Mouse (Mus musculus): Measurements from ENCODE around the gene Olfr661. TPM values are rescaled to one million over a fixed set of nuclear protein-coding genes. Genes with fewer than 3 reads are reported as not detected.

The Olfr661 gene
- not detected for polyA plus RNA-seq (2015; fragmentation: Illumina TruSeq; extraction: RNeasy Lipid Tissue Mini Kit (QIAGEN cat#74804); ENCODE audit: low read depth, low replicate concordance)

DNA sequence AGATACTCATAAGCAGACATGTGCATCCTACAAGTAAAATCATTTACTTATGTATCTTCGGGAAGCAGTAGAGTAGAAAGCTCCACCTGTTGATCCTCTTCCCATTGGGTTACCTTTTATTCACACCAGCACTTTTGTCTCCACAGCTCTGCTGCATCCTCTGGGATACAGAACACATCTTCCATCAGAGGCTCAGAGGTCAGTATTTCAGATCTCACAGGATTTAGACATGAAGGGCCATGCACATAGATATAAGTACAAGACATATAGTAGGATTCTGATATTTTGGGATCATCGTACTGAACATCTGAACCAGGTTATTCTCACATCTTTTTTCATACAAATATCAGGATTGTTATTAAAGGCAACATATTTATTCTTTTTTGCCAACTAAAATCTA, at the start of gene Olfr661:
Olfr661 (plus strand) TSS at position 301 of the 400 bp plus-strand sequence.

GRCm38 (mm10) chr7:104646841-104647482, 39.3 kb upstream of the Olfr661 start, which contains the start of gene Olfr658:
Gene Olfr658, minus strand, starts transcription at chr7:104647305.

DNA sequence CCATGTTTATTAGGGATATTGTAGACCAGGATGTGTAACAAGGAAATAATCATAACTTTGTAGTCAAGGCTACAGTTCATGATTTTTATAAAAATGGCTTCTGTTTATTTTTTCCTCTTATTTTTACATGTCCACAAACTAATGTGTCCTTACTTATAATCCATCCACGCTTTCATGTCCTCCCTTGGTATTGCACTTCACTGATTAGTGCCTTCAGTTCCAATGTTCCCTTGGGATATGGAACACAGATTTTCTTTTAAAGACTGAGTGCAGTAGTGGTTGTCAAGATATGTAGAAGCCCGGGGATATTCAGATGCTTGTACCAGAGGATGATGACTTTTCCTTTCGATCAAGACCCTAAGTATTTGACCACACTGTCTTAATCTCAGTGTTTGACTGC, 19.8 kb upstream of the Olfr661 start, which contains the start of gene Olfr659:
Olfr659 (plus strand) TSS at position 301 of the 400 bp plus-strand sequence.

Other genes starting within 250 kb of the Olfr661 start
- gene Trim30a, start 221.3 kb upstream of the Olfr661 start, polyA plus RNA-seq (2015; fragmentation: Illumina TruSeq; extraction: RNeasy Lipid Tissue Mini Kit (QIAGEN cat#74804); ENCODE audit: low read depth, low replicate concordance) = 1.9 TPM
- gene Trim30d, start 178.7 kb upstream of the Olfr661 start, polyA plus RNA-seq (2015; fragmentation: Illumina TruSeq; extraction: RNeasy Lipid Tissue Mini Kit (QIAGEN cat#74804); ENCODE audit: low read depth, low replicate concordance) = 1.5 TPM
- gene Olfr651, start 136.4 kb upstream of the Olfr661 start, polyA plus RNA-seq (2015; fragmentation: Illumina TruSeq; extraction: RNeasy Lipid Tissue Mini Kit (QIAGEN cat#74804); ENCODE audit: low read depth, low replicate concordance) = not detected
- not detected for gene Olfr652, start 125.6 kb upstream of the Olfr661 start, polyA plus RNA-seq (2015; fragmentation: Illumina TruSeq; extraction: RNeasy Lipid Tissue Mini Kit (QIAGEN cat#74804); ENCODE audit: low read depth, low replicate concordance)
- gene Olfr653, start 109.2 kb upstream of the Olfr661 start, polyA plus RNA-seq (2015; fragmentation: Illumina TruSeq; extraction: RNeasy Lipid Tissue Mini Kit (QIAGEN cat#74804); ENCODE audit: low read depth, low replicate concordance) = not detected
- not detected for gene Olfr654, start 99.5 kb upstream of the Olfr661 start, polyA plus RNA-seq (2015; fragmentation: Illumina TruSeq; extraction: RNeasy Lipid Tissue Mini Kit (QIAGEN cat#74804); ENCODE audit: low read depth, low replicate concordance)
- not detected for gene Olfr655, start 84.7 kb upstream of the Olfr661 start, polyA plus RNA-seq (2015; fragmentation: Illumina TruSeq; extraction: RNeasy Lipid Tissue Mini Kit (QIAGEN cat#74804); ENCODE audit: low read depth, low replicate concordance)
- not detected for gene Olfr656, start 72.5 kb upstream of the Olfr661 start, polyA plus RNA-seq (2015; fragmentation: Illumina TruSeq; extraction: RNeasy Lipid Tissue Mini Kit (QIAGEN cat#74804); ENCODE audit: low read depth, low replicate concordance)
- gene Olfr657, start 61.7 kb upstream of the Olfr661 start, polyA plus RNA-seq (2015; fragmentation: Illumina TruSeq; extraction: RNeasy Lipid Tissue Mini Kit (QIAGEN cat#74804); ENCODE audit: low read depth, low replicate concordance) = not detected
- gene Olfr658, start 39.2 kb upstream of the Olfr661 start, polyA plus RNA-seq (2015; fragmentation: Illumina TruSeq; extraction: RNeasy Lipid Tissue Mini Kit (QIAGEN cat#74804); ENCODE audit: low read depth, low replicate concordance) = 0.19 TPM
- gene Olfr659, start 19.7 kb upstream of the Olfr661 start, polyA plus RNA-seq (2015; fragmentation: Illumina TruSeq; extraction: RNeasy Lipid Tissue Mini Kit (QIAGEN cat#74804); ENCODE audit: low read depth, low replicate concordance) = not detected
- gene Usp17le, start 91.0 kb downstream of the Olfr661 start, polyA plus RNA-seq (2015; fragmentation: Illumina TruSeq; extraction: RNeasy Lipid Tissue Mini Kit (QIAGEN cat#74804); ENCODE audit: low read depth, low replicate concordance) = not detected
- not detected for gene Usp17lb, start 156.1 kb downstream of the Olfr661 start, polyA plus RNA-seq (2015; fragmentation: Illumina TruSeq; extraction: RNeasy Lipid Tissue Mini Kit (QIAGEN cat#74804); ENCODE audit: low read depth, low replicate concordance)
- gene Usp17la, start 170.5 kb downstream of the Olfr661 start, polyA plus RNA-seq (2015; fragmentation: Illumina TruSeq; extraction: RNeasy Lipid Tissue Mini Kit (QIAGEN cat#74804); ENCODE audit: low read depth, low replicate concordance) = not detected
- gene Olfr665, start 191.5 kb downstream of the Olfr661 start, polyA plus RNA-seq (2015; fragmentation: Illumina TruSeq; extraction: RNeasy Lipid Tissue Mini Kit (QIAGEN cat#74804); ENCODE audit: low read depth, low replicate concordance) = not detected
- gene Olfr666, start 209.5 kb downstream of the Olfr661 start, polyA plus RNA-seq (2015; fragmentation: Illumina TruSeq; extraction: RNeasy Lipid Tissue Mini Kit (QIAGEN cat#74804); ENCODE audit: low read depth, low replicate concordance) = not detected
- gene Olfr667, start 235.0 kb downstream of the Olfr661 start, polyA plus RNA-seq (2015; fragmentation: Illumina TruSeq; extraction: RNeasy Lipid Tissue Mini Kit (QIAGEN cat#74804); ENCODE audit: low read depth, low replicate concordance) = not detected
- not detected for gene Olfr668, start 241.6 kb downstream of the Olfr661 start, polyA plus RNA-seq (2015; fragmentation: Illumina TruSeq; extraction: RNeasy Lipid Tissue Mini Kit (QIAGEN cat#74804); ENCODE audit: low read depth, low replicate concordance)
- gene Olfr669, start 247.7 kb downstream of the Olfr661 start, polyA plus RNA-seq (2015; fragmentation: Illumina TruSeq; extraction: RNeasy Lipid Tissue Mini Kit (QIAGEN cat#74804); ENCODE audit: low read depth, low replicate concordance) = not detected